Mouse (Mus musculus) brain, adult 10 weeks (tissue): ENCODE results near the gene Ccdc154. TPM values are rescaled to one million over a fixed set of nuclear protein-coding genes. Genes with fewer than 3 reads are reported as not detected.

ENCODE experiments used
- polyA plus RNA-seq: library from polyadenylated mRNA; stranded (reverse); fragments of 350-450 nt; fragmentation: Illumina TruSeq; extraction: RNeasy Lipid Tissue Mini Kit (QIAGEN cat#74804); gene quantifications from one replicate; pipeline ENCODE4 v1.2.3, GENCODE M21; 2015; ENCODE audit warnings: low read depth, low replicate concordance

Gene Ccdc154
- not detected for polyA plus RNA-seq

GRCm38 (mm10) chr17:25162161-25162560 is at the start of gene Ccdc154:
Gene Ccdc154 (plus strand): TSS chr17:25162461.

GRCm38 (mm10) chr17:25115664-25116432 is 46.4 kb upstream of the Ccdc154 start, which contains the start of gene Telo2:
Gene Telo2 (minus strand): TSS chr17:25115967.

GRCm38 (mm10) chr17:25120406-25120805 is 41.9 kb upstream of the Ccdc154 start, which contains the start of gene Ptx4:
Gene Ptx4 (plus strand): TSS chr17:25120760.

GRCm38 (mm10) chr17:25133275-25133698 is 29.0 kb upstream of the Ccdc154 start, which contains the start of gene Clcn7:
Gene Clcn7 (plus strand): TSS chr17:25133391.

GRCm38 (mm10) chr17:25175411-25175810 is 13.2 kb downstream of the Ccdc154 start, which contains the start of gene Gm38655:
Gene Gm38655 (minus strand): TSS chr17:25175471.

GRCm38 (mm10) chr17:25184129-25184691 is 21.9 kb downstream of the Ccdc154 start, which contains the start of gene BC003965:
Gene BC003965 (plus strand): TSS chr17:25184554.

GRCm38 (mm10) chr17:25188150-25189031 is 26.1 kb downstream of the Ccdc154 start, which contains the start of gene Unkl:
Gene Unkl (plus strand): TSS chr17:25188397.

Other genes with a start within 250 kb of the Ccdc154 start
- 214 TPM for gene Mapk8ip3, start 225.5 kb upstream of the Ccdc154 start, polyA plus RNA-seq
- gene Jpt2, start 201.8 kb upstream of the Ccdc154 start, polyA plus RNA-seq, result 7.4 TPM
- 11.8 TPM for gene Cramp1l, start 146.7 kb upstream of the Ccdc154 start, polyA plus RNA-seq
- gene Ift140, start 146.4 kb upstream of the Ccdc154 start, polyA plus RNA-seq, result 13.7 TPM
- 13.5 TPM for gene Tmem204, start 78.9 kb upstream of the Ccdc154 start, polyA plus RNA-seq
- gene Telo2, start 46.5 kb upstream of the Ccdc154 start, polyA plus RNA-seq, result 26.7 TPM
- not detected for gene Ptx4, start 41.7 kb upstream of the Ccdc154 start, polyA plus RNA-seq
- gene Clcn7, start 29.1 kb upstream of the Ccdc154 start, polyA plus RNA-seq, result 34.5 TPM
- not detected for gene Gm38655, start 13.0 kb downstream of the Ccdc154 start, polyA plus RNA-seq
- 24.5 TPM for gene BC003965, start 22.1 kb downstream of the Ccdc154 start, polyA plus RNA-seq
- gene Unkl, start 25.9 kb downstream of the Ccdc154 start, polyA plus RNA-seq, result 35.6 TPM
- gene Gnptg, start 77.7 kb downstream of the Ccdc154 start, polyA plus RNA-seq, result 127 TPM
- 33.2 TPM for gene Tsr3, start 77.7 kb downstream of the Ccdc154 start, polyA plus RNA-seq
- gene Baiap3, start 93.9 kb downstream of the Ccdc154 start, polyA plus RNA-seq, result 27.7 TPM
- gene Ube2i, start 112.2 kb downstream of the Ccdc154 start, polyA plus RNA-seq, result 197 TPM
- not detected for gene Prss34, start 135.9 kb downstream of the Ccdc154 start, polyA plus RNA-seq
- not detected for gene Prss28, start 146.2 kb downstream of the Ccdc154 start, polyA plus RNA-seq
- gene Prss29, start 156.2 kb downstream of the Ccdc154 start, polyA plus RNA-seq, result not detected
- gene Tpsab1, start 183.1 kb downstream of the Ccdc154 start, polyA plus RNA-seq, result not detected
- gene Tpsb2, start 203.8 kb downstream of the Ccdc154 start, polyA plus RNA-seq, result 0.45 TPM
- not detected for gene Tpsg1, start 206.8 kb downstream of the Ccdc154 start, polyA plus RNA-seq